Mouse (Mus musculus) left cerebral cortex, adult 2 months (tissue): Measurements from ENCODE around the gene Camkv. TPM values are rescaled to one million over a fixed set of nuclear protein-coding genes. Genes with fewer than 3 reads are reported as not detected.
A peak's percentile ranks its signal among the peaks of the same experiment; 100 is the strongest.

Experiments used
- DNase-seq, 2 experiments: peaks; one replicate each; pipeline ENCODE4 v3.0.0; 2021 to 2022; ENCODE audit warnings: low spot score in 2 of 2, mixed read lengths in 1 of 2; ENCODE audit errors: extremely low spot score in 1 of 2
- H3K27ac ChIP-seq: fragments of 200-600 bp; 2 replicates; pipeline ENCODE4 v1.8.1; 2022
- H3K4me3 ChIP-seq: fragments of 200-600 bp; 2 replicates; pipeline ENCODE4 v1.8.1; 2022
- CTCF ChIP-seq: fragments of 200-600 bp; IDR thresholded peaks from 2 replicates; pipeline ENCODE4 v1.8.1; 2022; ENCODE audit warnings: antibody characterized with exemption, mild to moderate bottlenecking, moderate library complexity
- intact Hi-C: fragments of 180-260 bp; cut with DNase I; formaldehyde crosslinking; loops from one replicate; pipeline ENCODE4 v1.15.1; 2025
- total RNA-seq, 2 experiments: library from RNA; stranded (reverse); gene quantifications; 2 replicates each; pipeline ENCODE4 v1.2.3; 2021

The Camkv gene
- total RNA-seq, 2 experiments from 2014 or later: 330 to 356 TPM

DNA sequence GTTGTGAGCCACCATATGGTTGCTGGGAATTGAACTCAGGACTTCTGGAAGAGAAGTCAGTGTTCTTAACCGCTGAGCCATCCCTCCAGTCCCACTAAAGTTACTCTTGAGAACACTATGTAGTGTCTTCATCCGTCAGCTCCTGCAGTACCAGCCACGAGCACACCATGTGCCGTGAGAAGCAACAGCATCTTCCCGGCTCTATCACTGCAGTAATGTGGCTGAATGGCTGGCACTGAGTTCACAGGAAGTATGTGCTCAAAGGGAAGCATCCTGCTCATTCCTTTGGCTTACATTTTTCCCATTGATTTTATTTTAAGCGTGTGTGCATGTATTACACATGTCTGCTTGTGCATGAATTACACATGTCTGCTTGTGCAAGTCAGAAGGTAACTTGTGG lies 32.0 kb downstream of the Camkv start:
- intact Hi-C loops: no loop called here
- TF ChIP-seq CTCF: no peak
- H3K27ac ChIP-seq: no peak overlapping the region
- no peak overlapping the region for H3K4me3 ChIP-seq
- DNase-seq: no peak

- H3K27ac ChIP-seq: no peak overlapping the region
- TF ChIP-seq CTCF: no peak
- intact Hi-C loops: no loop called here
- DNase-seq: no peak
- H3K4me3 ChIP-seq: no peak overlapping the region
Measured at GRCm38 (mm10) chr9:107968531-107968930, 33.1 kb downstream of the Camkv start.

- H3K4me3 ChIP-seq: no peak overlapping the region
- intact Hi-C loops: no loop called here
- DNase-seq: no peak
- no peak overlapping the region for H3K27ac ChIP-seq
- no peak for TF ChIP-seq CTCF
Measured at GRCm38 (mm10) chr9:107970311-107970710, 34.8 kb downstream of the Camkv start.

DNA sequence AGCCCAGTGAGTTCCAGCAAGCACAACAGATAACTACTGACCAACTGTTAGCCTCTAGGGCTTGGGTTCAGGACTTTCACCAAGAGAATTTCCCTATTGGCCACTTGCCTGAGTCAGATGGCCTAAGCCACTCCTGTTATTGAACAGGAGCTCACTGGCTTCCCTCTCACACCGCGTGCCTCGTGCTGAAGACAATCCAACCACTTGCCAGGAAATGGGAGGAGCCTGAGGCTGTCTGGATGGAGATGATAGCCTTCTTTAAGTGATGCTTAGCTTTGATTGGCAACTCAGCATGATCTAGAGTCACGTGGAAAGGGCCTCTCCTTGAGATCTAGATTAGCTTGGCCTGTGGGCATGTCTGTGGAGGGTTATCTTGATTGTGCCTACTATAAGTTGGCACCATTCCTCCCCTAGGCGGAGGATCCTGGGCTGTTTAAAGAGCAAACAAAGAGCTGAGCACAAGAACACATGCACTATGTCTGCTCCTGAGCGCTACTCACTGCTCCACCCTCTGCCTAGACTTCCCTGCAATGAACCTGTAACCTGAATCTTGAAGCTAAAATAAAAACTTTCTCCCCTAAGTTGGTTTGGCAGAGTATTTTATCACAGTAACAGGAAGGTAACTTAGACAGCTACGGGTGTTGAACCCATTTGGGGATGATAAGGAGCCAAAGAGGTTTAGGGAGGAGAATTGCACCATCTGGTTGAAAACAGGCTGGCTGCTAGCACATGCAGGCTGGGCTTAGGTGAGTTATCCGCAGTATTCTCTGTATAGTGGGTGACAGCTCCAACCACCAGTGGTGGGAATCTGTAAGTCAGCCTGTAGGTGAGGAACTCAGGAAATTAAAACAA lies 36.4 kb downstream of the Camkv start:
- no peak for DNase-seq
- Histone ChIP-seq H3K27ac (no peak overlapping the region), H3K4me3 (no peak overlapping the region)
- intact Hi-C loops: no loop called here
- no peak for TF ChIP-seq CTCF

- no peak overlapping the region for H3K4me3 ChIP-seq
- DNase-seq: no peak
- H3K27ac ChIP-seq: no peak overlapping the region
- intact Hi-C loops: no loop called here
- TF ChIP-seq CTCF: no peak
Measured at GRCm38 (mm10) chr9:107974491-107975171, 39.2 kb downstream of the Camkv start.

- Histone ChIP-seq H3K27ac (peak within 1 kb of the TSS; percentile 59; the same call in 1 of the 2 replicates), H3K4me3 (peak within 1 kb of the TSS; percentile 21)
- no peak for DNase-seq
- intact Hi-C loops: no loop called here
- no peak for TF ChIP-seq CTCF
Measured at GRCm38 (mm10) chr9:107975399-107976386, 40.2 kb downstream of the Camkv start, which contains the start of gene Uba7. Uba7 (plus strand) TSS chr9:107975505.

GRCm38 (mm10) chr9:107978815-107979214 lies 43.3 kb downstream of the Camkv start:
- H3K27ac ChIP-seq: no peak overlapping the region
- no peak for DNase-seq
- intact Hi-C loops: no loop called here
- no peak overlapping the region for H3K4me3 ChIP-seq
- no peak for TF ChIP-seq CTCF

DNA sequence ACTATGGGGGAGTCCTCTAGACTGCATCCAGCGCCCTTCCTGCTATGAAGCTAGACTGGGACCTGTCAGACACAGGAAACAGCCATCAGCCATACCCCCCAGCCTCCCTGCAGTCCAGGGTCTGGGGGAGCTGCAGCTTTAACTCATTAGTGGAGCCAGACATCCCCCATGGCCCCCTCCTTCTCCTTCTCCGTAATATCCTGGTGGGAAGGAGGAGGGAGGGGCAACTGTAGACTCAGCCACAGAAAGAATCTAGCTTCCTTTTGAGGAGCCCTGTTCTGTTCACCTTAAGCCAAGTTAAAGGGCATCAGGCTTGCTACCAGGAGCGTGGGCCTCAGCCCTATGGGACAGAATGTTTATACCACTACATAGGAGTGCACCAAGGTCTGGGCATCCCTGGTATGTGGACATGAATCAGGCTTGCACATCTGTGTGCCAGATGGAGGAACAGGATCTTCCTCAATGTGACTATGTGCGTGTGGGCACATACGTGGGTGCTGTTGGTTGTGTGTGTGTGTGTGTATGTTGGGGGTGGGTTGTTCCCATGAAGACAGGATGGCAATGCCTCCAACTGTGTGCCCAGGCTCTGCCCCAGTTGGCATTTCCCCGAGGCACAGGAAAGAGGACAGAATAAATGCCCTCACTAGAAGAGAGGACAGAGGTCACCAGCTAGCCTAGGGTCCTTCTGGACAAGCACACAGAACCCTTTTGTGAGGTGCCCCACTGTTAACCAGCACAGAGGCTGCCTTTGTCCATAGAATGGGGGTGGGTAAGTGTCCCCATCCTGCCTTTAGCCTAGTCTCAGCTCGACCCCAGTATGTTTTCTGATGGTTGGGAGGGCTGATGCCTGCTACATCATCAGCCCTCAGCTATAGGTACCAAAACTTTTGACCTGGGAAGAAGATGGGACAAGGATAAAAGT lies 46.5 kb downstream of the Camkv start:
- no peak overlapping the region for H3K4me3 ChIP-seq
- no peak for DNase-seq
- H3K27ac ChIP-seq: peak overlapping the region; percentile 83
- intact Hi-C loops: no loop called here
- no peak for TF ChIP-seq CTCF

GRCm38 (mm10) chr9:107982681-107983346 lies 47.3 kb downstream of the Camkv start, which contains the start of gene Gm20661:
Gm20661 (plus strand) TSS chr9:107983058.
- no peak for TF ChIP-seq CTCF
- Histone ChIP-seq H3K4me3 (0 out of 2 replicates have a peak within 1 kb of the TSS, but pooled peaks have one; percentile 9), H3K27ac (peak within 1 kb of the TSS; percentile 87)
- intact Hi-C loops: no loop called here
- DNase-seq: no peak

GRCm38 (mm10) chr9:107983421-107983890 lies 48.0 kb downstream of the Camkv start:
- intact Hi-C loops: no loop called here
- no peak for DNase-seq
- no peak for TF ChIP-seq CTCF
- peak overlapping the region; percentile 87 for H3K27ac ChIP-seq
- no peak overlapping the region for H3K4me3 ChIP-seq
